Mouse (Mus musculus): ENCODE measurements around the gene Tbx3.

The Tbx3 gene

GRCm38 (mm10) chr5:119679614-119680328, 9.3 kb downstream of the Tbx3 start:
- no peak for DNase-seq (ENCODE audit: extremely low spot score, low spot score)

- peak; percentile 67 for DNase-seq (ENCODE audit: extremely low spot score, low spot score)
Observed at GRCm38 (mm10) chr5:119680329-119681010, 10.0 kb downstream of the Tbx3 start.

- peak; percentile 36 for DNase-seq (ENCODE audit: extremely low spot score, low spot score)
Observed at GRCm38 (mm10) chr5:119681011-119681832, 10.8 kb downstream of the Tbx3 start.

- no peak for DNase-seq (ENCODE audit: extremely low spot score, low spot score)
Observed at GRCm38 (mm10) chr5:119681833-119682210, 11.4 kb downstream of the Tbx3 start.

- DNase-seq (ENCODE audit: extremely low spot score, low spot score) = peak; percentile 73
Observed at GRCm38 (mm10) chr5:119682646-119683515, 12.4 kb downstream of the Tbx3 start.

- no peak for DNase-seq (ENCODE audit: extremely low spot score, low spot score)
Observed at GRCm38 (mm10) chr5:119683861-119684260, 13.4 kb downstream of the Tbx3 start.

GRCm38 (mm10) chr5:119684701-119685391, 14.4 kb downstream of the Tbx3 start:
- DNase-seq (ENCODE audit: extremely low spot score, low spot score) = peak; percentile 58

- DNase-seq (ENCODE audit: extremely low spot score, low spot score) = peak; percentile 64
Observed at GRCm38 (mm10) chr5:119685446-119686198, 15.2 kb downstream of the Tbx3 start.

GRCm38 (mm10) chr5:119686199-119686964, 15.9 kb downstream of the Tbx3 start:
- peak; percentile 50 for DNase-seq (ENCODE audit: extremely low spot score, low spot score)

- DNase-seq (ENCODE audit: extremely low spot score, low spot score) = peak; percentile 56
Observed at GRCm38 (mm10) chr5:119687005-119687855, 16.8 kb downstream of the Tbx3 start.

- no peak for DNase-seq (ENCODE audit: extremely low spot score, low spot score)
Observed at GRCm38 (mm10) chr5:119687856-119688206, 17.4 kb downstream of the Tbx3 start.

- no peak for DNase-seq (ENCODE audit: extremely low spot score, low spot score)
Observed at GRCm38 (mm10) chr5:119688306-119688705, 17.8 kb downstream of the Tbx3 start.

GRCm38 (mm10) chr5:119688914-119689420, 18.5 kb downstream of the Tbx3 start:
- no peak for DNase-seq (ENCODE audit: extremely low spot score, low spot score)

- DNase-seq (ENCODE audit: extremely low spot score, low spot score) = no peak
Observed at GRCm38 (mm10) chr5:119689501-119689900, 19.0 kb downstream of the Tbx3 start.

GRCm38 (mm10) chr5:119691075-119691474, 20.6 kb downstream of the Tbx3 start:
- peak; percentile 86 for DNase-seq (ENCODE audit: extremely low spot score, low spot score)

GRCm38 (mm10) chr5:119692425-119692824, 22.0 kb downstream of the Tbx3 start:
- DNase-seq (ENCODE audit: extremely low spot score, low spot score) = no peak

GRCm38 (mm10) chr5:119694914-119695313, 24.4 kb downstream of the Tbx3 start:
- no peak for DNase-seq (ENCODE audit: extremely low spot score, low spot score)

- no peak for DNase-seq (ENCODE audit: extremely low spot score, low spot score)
Observed at GRCm38 (mm10) chr5:119703031-119703430, 32.6 kb downstream of the Tbx3 start.
